In genomic region chr3:22081869-22082268, GRCm38 (mm10) we compare ENCODE assay signal across 33 mouse cellular contexts. TPM values are rescaled to one million over a fixed set of nuclear protein-coding genes. Genes with fewer than 3 reads are reported as not detected.
DNase-seq lines count a peak whose midpoint lies in the region; ATAC-seq and TF ChIP-seq lines count a peak whose summit lies in the region.
"Had no signal": no experiment of that assay in that cellular context is flagged by ENCODE, and none has a peak within 500 bp of the region (broad histone marks: within the 10 kb centered on the region; RNA-seq: fewer than 3 reads in every experiment).

No protein-coding gene starts in this region.

- H3K79me2 ChIP-seq in liver, adult 2 months (ENCODE audit: control insufficient read depth, insufficient read depth, low read length): peaks cover 31% of the 10 kb centered on the region; the same call in 1 of the 2 replicates
- peaks cover 8% of the 10 kb centered on the region for H3K79me2 ChIP-seq in heart, adult 2 months (replicated peaks; ENCODE audit: control insufficient read depth, insufficient read depth, low read length)

- intact Hi-C loops in heart, adult 2 months (cut with DNase I): loop anchor here (5.0 kb wide), 2 partner anchors 40 to 105 kb away; no protein-coding TSS in a partner anchor

- H3K27ac ChIP-seq in liver, adult 2 months (replicated peaks; ENCODE audit: insufficient read depth, low read depth, low read length): peak overlapping the region; percentile 77
- H3K27ac ChIP-seq in liver, embryonic 11.5 days (ENCODE audit: low read depth, low read length): no peak overlapping the region
- H3K27ac ChIP-seq in heart, adult 2 months: no peak overlapping the region
- H3K27ac ChIP-seq: embryonic facial prominence, embryonic 10.5 days; embryonic facial prominence, embryonic 13.5 days; forebrain, embryonic 13.5 days; heart, embryonic 15.5 days; hindbrain, embryonic 10.5 days; hindbrain, embryonic 13.5 days had no signal

- WGBS in liver, adult 2 months: 27% methylated on average over 4 of the region's 4 CpGs
- WGBS in liver, embryonic 11.5 days: 40% methylated on average over 4 of the region's 4 CpGs
- WGBS in heart, adult 2 months: 44% methylated on average over 4 of the region's 4 CpGs

- no peaks in the 10 kb centered on the region for H3K27me3 ChIP-seq in liver, adult 2 months (ENCODE audit: control insufficient read depth, insufficient read depth, low read length)
- no peaks in the 10 kb centered on the region for H3K27me3 ChIP-seq in liver, embryonic 11.5 days (replicated peaks; ENCODE audit: control insufficient read depth, insufficient read depth, low read length)
- H3K27me3 ChIP-seq in heart, adult 2 months (ENCODE audit: control insufficient read depth, insufficient read depth, low read length): no peaks in the 10 kb centered on the region
- H3K27me3 ChIP-seq: CH12.LX; embryonic facial prominence, embryonic 13.5 days; forebrain, embryonic 13.5 days; heart, embryonic 12.5 days; heart, embryonic 15.5 days; hindbrain, embryonic 13.5 days had no signal

- H3K9me3 ChIP-seq in liver, embryonic 11.5 days (ENCODE audit: control insufficient read depth, low read length): no peaks in the 10 kb centered on the region
- H3K9me3 ChIP-seq: embryonic facial prominence, embryonic 10.5 days; embryonic facial prominence, embryonic 13.5 days; forebrain, embryonic 13.5 days; heart, embryonic 12.5 days; heart, embryonic 15.5 days; hindbrain, embryonic 13.5 days had no signal

- TF ChIP-seq CTCF in liver, adult 2 months (IDR thresholded peaks at IDR 0.05; ENCODE audit: low read depth, low read length): no peak
- no peak for TF ChIP-seq CTCF in heart, adult 2 months (IDR thresholded peaks at IDR 0.05)

- no peak for TF ChIP-seq POLR2A in liver, adult 2 months (IDR thresholded peaks at IDR 0.05; ENCODE audit: extremely low read depth, insufficient read depth, low read length)
- no peak for TF ChIP-seq POLR2A in heart, adult 2 months (IDR thresholded peaks at IDR 0.05; ENCODE audit: insufficient read depth, low read depth, low read length)

- H3K4me3 ChIP-seq in liver, adult 2 months (ENCODE audit: insufficient read depth, low read depth, low read length): no peak overlapping the region
- no peak overlapping the region for H3K4me3 ChIP-seq in liver, embryonic 11.5 days (ENCODE audit: low read depth, low read length)
- no peak overlapping the region for H3K4me3 ChIP-seq in heart, adult 2 months
- H3K4me3 ChIP-seq: embryonic facial prominence, embryonic 10.5 days; embryonic facial prominence, embryonic 13.5 days; erythroblast, embryonic 14.5 days; forebrain, embryonic 13.5 days; heart, embryonic 12.5 days; heart, embryonic 15.5 days; hindbrain, embryonic 10.5 days; hindbrain, embryonic 13.5 days had no signal

- no peak for ATAC-seq in liver, embryonic 11.5 days (replicated peaks; ENCODE audit: low FRiP score)
- peak; percentile 41 for ATAC-seq in granulocyte monocyte progenitor cell, adult 5-6 weeks (replicated peaks; ENCODE audit: poor library complexity, severe bottlenecking)
- 0 out of 2 replicates have a peak, but pooled peaks have one; percentile 10 for ATAC-seq in megakaryocyte progenitor cell, adult 5-6 weeks (replicated peaks; ENCODE audit: poor library complexity)
- no peak for ATAC-seq in inflammation-experienced regulatory T-cells, adult 6 months
- ATAC-seq: activated CD4-positive, CD25-positive, alpha-beta regulatory T cell, adult 4 months; forebrain, embryonic 13.5 days; forebrain, embryonic 16.5 days; hindbrain, embryonic 16.5 days; intestine, embryonic 16.5 days had no signal

- no peak for TF ChIP-seq EP300 in heart, adult 2 months (IDR thresholded peaks at IDR 0.05; ENCODE audit: insufficient read depth, low read depth, low read length)

- H3K4me1 ChIP-seq in liver, adult 2 months (ENCODE audit: control insufficient read depth, insufficient read depth, low read length): peaks cover 29% of the 10 kb centered on the region
- peaks cover 49% of the 10 kb centered on the region for H3K4me1 ChIP-seq in liver, embryonic 11.5 days (replicated peaks; ENCODE audit: control insufficient read depth, insufficient read depth, low read length)
- peaks cover 10% of the 10 kb centered on the region for H3K4me1 ChIP-seq in heart, adult 2 months (ENCODE audit: control insufficient read depth, insufficient read depth, low read length)

- peak; percentile 1 for DNase-seq in cerebellum, adult 9-10 months
- no peak for DNase-seq in cerebellum, postnatal 10 days
- peak; percentile 96 for DNase-seq in liver, adult 2 months (ENCODE audit: extremely low read depth, low read depth, low spot score)
- no peak for DNase-seq in liver, embryonic 11.5 days (ENCODE audit: low spot score)
- no peak for DNase-seq in heart, adult 2 months
- DNase-seq: adrenal gland, adult 8-10 months; adrenal gland, postnatal 25 days; B cell, adult 2 months; cerebellum, adult 11-12 months; cerebellum, adult 8-10 months; cerebellum, postnatal 25 days; embryo, embryonic 11 days; gastrocnemius, postnatal 10 days; gastrocnemius, postnatal 36 days; heart, adult 11 months; heart, postnatal 10 days; heart, postnatal 36 days had no signal

- no peak overlapping the region for H3K4me2 ChIP-seq in liver, embryonic 11.5 days
- H3K4me2 ChIP-seq: embryonic facial prominence, embryonic 13.5 days; forebrain, embryonic 13.5 days; heart, embryonic 12.5 days; heart, embryonic 15.5 days; hindbrain, embryonic 13.5 days had no signal

- 0 out of 2 replicates have a peak overlapping the region, but pooled peaks have one; percentile 0 for H3K9ac ChIP-seq in liver, adult 2 months (ENCODE audit: low read depth, low read length)
- H3K9ac ChIP-seq in liver, embryonic 11.5 days (ENCODE audit: low read depth, low read length): no peak overlapping the region
- H3K9ac ChIP-seq in heart, adult 2 months (ENCODE audit: low read depth, low read length): no peak overlapping the region
- H3K9ac ChIP-seq: embryonic facial prominence, embryonic 13.5 days; forebrain, embryonic 13.5 days; heart, embryonic 12.5 days; heart, embryonic 15.5 days; hindbrain, embryonic 13.5 days had no signal

- no peaks in the 10 kb centered on the region for H3K36me3 ChIP-seq in liver, adult 2 months (ENCODE audit: control insufficient read depth, insufficient read depth, low read length)
- H3K36me3 ChIP-seq in liver, embryonic 11.5 days (ENCODE audit: control insufficient read depth, insufficient read depth, low read length): no peaks in the 10 kb centered on the region; the same call in 1 of the 2 replicates
- H3K36me3 ChIP-seq in heart, adult 2 months (ENCODE audit: control insufficient read depth, insufficient read depth, low read length): no peaks in the 10 kb centered on the region; the same call in 1 of the 2 replicates
- H3K36me3 ChIP-seq: heart, embryonic 15.5 days; hindbrain, embryonic 13.5 days had no signal

RNA-seq across cellular contexts. Expression of gene Tbl1xr1, which starts 5.4 kb away (rescaled TPM):
- total RNA-seq in liver, adult 2 months (2014; rRNA removed): 35.6 and 37.3 TPM in 2 replicates
- polyA plus RNA-seq in liver, adult 2 months (2012; rRNA removed): 12.6 and 19.4 TPM in 2 replicates
- polyA plus RNA-seq in liver, embryonic 11.5 days (2014; fragmentation: Nextera tagmentation; extraction: Ambion mirVana): 19.6 and 21.2 TPM in 2 replicates
- total RNA-seq in granulocyte monocyte progenitor cell, adult 5-6 weeks (2014; fragmentation: Nextera tagmentation): 78.0 and 98.0 TPM in 2 replicates
- 71.4 and 89.8 TPM in 2 replicates for total RNA-seq in granulocyte monocyte progenitor cell, adult 5-6 weeks (2017)
- 84.0 and 107 TPM in 2 replicates for total RNA-seq in megakaryocyte progenitor cell, adult 5-6 weeks (2015)
- 73.8 and 96.3 TPM in 2 replicates for total RNA-seq in megakaryocyte progenitor cell, adult 5-6 weeks (2017)
- polyA plus RNA-seq in inflammation-experienced regulatory T-cells, adult 6 months (2017; shearing (Covaris generic)): 10 to 100 TPM; 24.4 to 29.1 (median 27.5) TPM
- 10 to 100 TPM; 63.2 to 67.2 TPM for total RNA-seq in heart, adult 2 months (2021)
- polyA plus RNA-seq in heart, adult 2 months (2012; rRNA removed): 13.5 and 34.8 TPM in 2 replicates

Comparison
In these comparisons a context has a peak if more than half of its experiments do, and no peak if none do; other contexts are left out.
1. DNase-seq: peak in cerebellum, adult 9-10 months (single experiment) and liver, adult 2 months (single experiment); none in cerebellum, postnatal 10 days (0 of 2), liver, embryonic 11.5 days (single experiment) and heart, adult 2 months (0 of 2).
2. ATAC-seq: peak in granulocyte monocyte progenitor cell, adult 5-6 weeks (single experiment) and megakaryocyte progenitor cell, adult 5-6 weeks (single experiment); none in liver, embryonic 11.5 days (single experiment) and inflammation-experienced regulatory T-cells, adult 6 months (single experiment).